Mouse (Mus musculus) layer of hippocampus, postnatal 25 days (tissue): ENCODE results near the gene Tldc2. TPM values are rescaled to one million over a fixed set of nuclear protein-coding genes. Genes with fewer than 3 reads are reported as not detected.

ENCODE experiments used
- DNase-seq, 2 experiments: peaks; one replicate each; pipeline ENCODE4 v3.0.0; 2022; ENCODE audit warnings: mixed read lengths in 2 of 2, low spot score in 1 of 2; ENCODE audit errors: extremely low spot score in 1 of 2
- total RNA-seq, 2 experiments: library from RNA; stranded (reverse); gene quantifications; 2 replicates each; pipeline ENCODE4 v1.2.3; 2021

Tldc2 gene
- total RNA-seq, 2 experiments from 2014 or later = not detected

DNA sequence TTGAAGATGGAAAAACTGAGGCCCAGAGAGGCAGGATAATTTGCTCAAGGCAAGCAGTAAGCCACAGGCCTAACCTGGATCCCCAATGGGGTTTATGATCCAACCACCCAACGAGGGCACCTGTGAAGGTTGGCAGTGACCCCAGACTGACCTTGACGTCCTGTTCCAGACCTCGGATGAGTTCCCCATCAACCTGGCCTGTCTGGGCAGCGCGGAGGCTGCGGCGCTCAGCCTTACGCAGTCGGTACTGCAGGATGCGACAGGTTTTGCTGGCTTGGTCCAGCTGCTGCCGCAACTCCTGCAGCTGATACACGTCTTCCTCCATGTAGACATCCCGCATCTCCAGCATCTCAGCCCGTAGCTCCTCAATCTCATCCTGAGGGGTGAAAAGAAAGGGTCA lies 26.8 kb upstream of the Tldc2 start:
- DNase-seq = no peak

DNA sequence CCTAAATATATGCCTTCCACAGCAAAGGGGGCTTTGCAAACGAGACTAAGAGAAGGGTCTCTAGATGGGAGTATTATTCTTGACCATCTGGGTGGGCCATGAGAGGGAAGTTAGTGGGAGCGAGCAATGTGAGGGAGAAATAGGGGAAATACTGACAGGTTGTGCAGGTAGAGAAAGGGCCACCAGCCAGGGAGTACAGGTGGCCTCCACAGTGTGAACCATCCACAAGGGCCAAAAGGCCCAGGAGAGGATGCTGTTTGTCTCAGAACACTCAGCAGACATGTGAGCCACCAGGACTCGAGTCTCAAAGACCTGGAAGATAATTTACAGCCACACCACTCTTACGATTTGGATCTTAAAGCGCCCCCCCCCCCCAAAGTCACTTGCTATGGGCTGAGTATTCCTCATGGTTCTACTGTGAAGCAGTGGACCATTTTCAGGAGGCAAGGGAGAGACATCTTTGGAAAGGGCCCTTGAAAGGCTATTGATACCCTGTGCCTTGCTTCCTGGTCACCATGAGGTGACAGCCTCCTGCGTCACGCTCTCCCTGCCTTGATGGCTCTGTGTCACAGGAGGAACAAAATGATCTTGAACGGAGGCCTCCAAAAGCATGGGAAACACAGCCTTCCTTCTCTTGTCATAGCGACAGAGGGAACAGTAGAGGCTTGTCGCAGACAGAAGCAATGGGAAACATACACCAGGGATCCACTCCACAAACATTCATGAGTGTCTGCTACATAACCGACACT lies 26.1 kb upstream of the Tldc2 start:
- no peak for DNase-seq

DNA sequence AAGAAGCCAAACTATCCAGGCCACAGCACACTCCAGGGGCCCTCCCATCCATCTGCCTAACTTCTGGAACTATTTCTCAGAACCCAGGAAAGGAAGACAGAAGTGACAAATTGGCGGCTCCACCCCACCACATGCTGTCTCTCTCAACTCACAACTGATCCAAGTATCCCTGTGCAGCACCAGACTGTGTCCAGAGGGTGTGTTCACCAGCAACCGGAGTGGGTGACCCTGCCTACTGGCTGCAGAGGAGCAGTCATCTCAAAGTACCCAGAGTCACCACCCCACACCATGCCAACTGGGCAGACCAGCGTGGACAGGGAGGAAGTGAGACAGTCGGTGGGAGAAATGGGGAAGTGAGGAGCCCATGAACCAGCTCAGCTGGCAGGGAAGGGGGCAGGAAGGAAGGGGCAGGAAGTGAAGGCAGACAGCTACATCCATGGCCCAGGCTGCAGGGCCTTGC lies 23.6 kb upstream of the Tldc2 start:
- no peak for DNase-seq

DNA sequence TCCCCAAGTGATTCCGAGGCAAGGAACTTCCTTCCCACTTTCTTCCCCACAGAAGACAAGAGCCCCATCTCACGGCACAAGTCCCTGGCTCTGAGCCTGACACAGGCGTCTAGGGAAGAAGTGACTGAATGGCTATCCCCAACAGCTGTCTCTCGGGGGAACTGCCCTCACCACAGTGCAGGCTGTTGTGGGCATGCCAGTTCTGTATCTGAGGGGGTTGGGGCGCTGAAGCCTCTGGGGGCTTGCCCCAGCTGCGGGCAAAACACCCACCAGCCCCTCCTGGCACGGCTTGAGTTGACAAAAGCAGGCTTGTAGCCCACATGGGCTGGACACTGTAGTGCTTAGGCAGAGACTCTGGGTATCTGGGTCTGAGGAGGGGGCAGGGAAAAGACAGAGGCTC lies 22.7 kb upstream of the Tldc2 start:
- DNase-seq = no peak

DNA sequence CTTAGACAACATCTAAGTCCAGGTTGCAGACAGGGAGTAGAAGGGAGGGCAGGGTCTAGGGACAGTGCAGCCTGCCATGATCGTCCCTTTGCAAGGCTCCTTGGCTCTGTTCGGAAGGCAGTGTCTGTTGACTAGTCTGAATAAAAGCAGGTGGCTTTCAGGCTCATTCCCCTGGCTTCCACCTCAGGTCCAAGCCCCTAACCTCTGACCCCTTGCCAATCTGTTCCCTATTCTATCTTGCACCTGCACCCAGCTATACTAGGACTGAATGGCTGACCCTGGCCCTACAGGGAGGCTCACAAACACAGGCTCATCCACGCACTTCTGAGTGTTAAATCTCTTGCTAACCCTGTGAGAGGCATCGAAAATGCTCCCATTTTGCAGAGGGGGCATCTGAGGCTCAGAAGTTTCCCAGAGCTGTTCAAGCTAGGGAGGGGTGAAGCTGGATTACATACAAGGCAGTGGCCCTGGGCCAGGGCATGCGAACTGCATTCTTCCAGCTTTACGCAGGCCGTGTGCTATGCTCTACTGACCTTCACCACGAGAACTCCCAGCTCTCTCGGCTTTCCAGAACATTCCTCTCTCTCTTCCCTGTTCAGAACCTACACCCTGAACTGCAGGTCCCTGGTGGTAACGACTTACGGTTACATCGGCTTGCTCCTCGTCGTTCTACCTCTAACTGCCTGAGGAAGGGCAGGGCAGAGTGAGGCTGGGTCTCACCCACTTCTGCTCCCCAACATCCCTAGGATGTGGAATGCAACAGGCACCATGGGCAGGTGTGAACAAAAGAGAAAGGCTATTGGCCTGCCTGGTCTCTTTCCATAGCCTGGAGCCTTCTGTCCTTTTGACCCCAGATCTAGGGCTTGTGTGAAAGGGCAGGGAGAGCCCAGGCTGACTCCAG lies 21.6 kb upstream of the Tldc2 start:
- DNase-seq = no peak

DNA sequence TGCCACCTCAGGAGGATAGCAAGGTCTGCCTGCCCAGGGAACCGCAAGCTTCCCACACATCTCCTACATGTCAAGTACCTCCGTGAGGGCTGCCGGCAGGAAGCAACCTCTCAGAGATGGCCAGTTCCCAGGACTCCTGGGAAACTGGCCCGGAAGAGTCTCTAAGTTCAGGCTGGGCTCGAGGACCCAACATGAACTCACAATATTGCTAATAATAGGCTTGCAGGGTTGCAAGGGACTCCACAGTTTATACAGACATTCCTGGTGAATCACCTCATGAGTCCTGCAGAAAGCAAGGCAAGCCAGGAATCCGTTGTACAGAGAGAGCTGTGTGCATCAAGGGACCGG lies 21.0 kb upstream of the Tldc2 start:
- no peak for DNase-seq

DNA sequence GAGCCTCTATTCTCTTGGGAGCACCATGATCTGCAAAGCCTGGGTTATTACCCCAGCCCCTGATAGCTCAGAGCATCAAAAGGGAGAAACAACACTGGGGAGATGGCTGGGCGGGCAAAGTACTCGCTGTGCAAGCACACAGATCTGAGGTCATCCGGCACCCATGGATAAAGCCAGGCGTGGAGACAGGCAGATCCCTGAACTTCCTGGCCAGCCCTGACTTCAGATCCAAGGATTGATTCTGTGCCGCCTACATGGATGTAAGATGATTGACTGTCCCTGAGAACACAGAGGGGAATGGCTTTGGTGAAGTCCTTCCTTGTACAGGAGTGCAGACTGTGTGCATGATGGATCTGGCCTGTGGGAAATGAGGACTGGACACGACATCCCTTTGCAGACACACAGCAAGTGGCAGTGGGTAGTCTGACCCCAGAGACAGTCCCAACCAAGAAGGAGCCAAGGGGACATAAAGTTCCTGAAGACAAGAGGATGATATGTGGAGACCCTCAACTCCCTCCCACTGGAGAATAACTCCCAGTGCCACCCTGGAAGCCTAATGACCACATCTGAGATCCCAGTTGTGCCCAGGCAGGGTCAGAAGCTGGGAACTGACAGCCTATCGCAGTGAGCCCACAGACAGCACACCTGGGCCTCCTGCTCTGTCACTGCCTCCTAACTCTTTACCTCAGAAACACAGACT lies 20.0 kb upstream of the Tldc2 start:
- no peak for DNase-seq

DNA sequence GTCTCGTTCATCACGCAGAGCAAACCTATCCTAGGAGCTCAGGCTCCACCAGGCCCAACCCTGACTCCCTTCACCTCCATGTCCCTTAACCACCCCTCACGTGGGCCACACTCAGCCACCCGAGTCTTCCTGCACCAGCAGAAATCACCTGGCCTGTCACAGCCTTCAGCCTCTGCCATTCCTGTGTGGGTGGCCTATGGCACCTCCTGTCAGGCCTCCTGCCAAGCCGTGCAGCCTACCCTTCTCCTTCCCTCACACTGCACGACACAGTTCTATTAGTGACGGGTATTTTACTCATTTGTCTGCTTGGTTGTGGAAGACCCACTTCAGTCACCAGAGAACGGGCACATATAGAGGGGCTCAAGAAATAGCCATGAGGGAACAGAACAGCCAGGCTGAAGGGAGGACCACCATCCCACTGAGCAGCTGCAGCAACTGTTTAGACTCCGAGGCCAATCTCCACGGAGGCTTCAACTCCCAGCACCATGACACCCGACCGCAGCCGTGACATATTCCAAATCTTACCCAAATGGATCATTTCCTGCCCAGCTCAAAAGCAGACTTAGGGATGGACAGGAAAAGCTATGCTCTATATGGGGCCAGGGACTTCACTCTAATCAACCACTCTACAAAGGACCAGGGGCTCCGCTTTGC lies 18.0 kb upstream of the Tldc2 start:
- no peak for DNase-seq

DNA sequence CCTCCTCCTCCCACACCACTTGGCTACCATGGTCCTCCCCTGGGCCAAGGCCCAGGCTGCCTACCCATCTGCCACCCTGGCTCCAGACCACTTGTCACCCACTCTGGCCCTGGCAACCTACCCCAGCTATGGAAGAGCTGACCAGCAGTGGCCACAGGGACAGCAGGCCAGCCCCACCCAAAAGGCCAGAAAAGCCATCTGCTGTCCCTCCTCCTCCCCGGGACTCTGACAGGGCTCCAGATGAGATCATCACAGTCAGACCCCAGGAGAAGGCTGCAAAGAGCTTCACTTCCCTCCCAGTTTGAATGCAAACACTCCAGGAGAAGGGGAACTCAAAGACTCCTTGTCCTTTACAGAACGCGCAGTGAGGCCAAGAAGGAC lies 17.5 kb upstream of the Tldc2 start:
- no peak for DNase-seq

DNA sequence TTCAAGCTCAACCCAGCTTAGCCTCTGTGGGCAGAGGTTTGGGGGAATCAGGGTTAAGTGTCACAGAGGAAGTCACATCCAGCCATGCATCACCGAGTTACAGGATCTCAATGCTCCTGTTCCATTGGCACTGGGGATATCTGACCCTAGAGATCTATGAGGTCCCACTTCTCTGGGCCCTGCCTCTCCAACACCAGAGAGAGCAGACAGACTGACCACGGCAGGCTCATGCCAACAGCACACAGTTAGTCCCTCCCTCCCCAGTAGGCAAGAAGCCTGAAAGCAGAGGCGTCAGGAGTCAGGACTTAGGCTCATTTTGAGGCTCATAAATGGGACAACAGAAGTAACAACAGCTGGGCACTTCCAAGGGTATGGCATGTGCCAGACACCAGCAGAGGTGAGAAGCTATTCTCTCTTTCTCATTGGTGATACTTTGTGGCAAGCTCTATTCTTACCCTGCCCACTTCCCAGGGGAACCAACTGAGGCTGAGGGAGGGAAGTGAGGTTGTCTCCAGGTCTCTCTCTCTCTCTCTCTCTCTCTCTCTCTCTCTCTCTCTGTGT lies 17.0 kb upstream of the Tldc2 start:
- no peak for DNase-seq

DNA sequence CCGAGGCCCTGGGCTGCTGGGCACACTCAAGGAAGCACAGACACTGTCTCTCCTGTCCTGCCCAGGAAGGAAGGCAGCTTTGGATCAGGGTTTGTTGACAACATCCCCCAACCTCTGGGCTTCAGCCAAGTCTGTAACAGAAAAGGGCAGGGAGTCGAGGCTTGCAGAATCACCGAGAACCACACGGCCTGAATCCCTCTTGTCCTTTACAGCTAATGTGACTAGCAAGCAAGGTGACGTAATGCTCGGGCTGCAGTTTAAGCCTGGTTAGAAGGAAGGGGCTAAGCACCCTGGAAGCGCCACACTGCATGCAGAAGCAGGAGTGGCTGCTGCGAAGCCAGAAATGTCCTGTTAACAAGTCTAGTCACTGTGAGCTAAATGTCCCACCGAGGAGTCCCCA lies 16.5 kb upstream of the Tldc2 start:
- DNase-seq = no peak

DNA sequence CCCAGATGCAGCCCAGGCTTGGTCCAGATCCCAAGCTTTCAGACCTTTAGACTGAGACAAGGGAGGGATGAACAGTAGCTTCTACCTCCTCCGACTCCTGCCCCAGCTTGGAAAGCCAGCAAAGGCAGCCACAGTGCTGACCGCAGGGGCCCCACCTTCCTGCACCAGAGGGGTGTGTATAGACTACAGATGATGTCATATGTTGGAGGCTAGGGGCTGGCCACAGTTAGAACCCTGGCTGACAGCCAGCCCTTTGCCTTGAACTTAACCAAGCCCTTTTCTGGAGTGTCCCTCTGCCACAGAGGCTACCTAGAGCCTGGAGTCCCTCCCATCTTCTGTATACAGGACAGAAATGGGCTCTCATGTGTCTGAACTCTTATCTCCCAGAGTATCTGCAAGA lies 15.3 kb upstream of the Tldc2 start:
- DNase-seq = no peak

DNA sequence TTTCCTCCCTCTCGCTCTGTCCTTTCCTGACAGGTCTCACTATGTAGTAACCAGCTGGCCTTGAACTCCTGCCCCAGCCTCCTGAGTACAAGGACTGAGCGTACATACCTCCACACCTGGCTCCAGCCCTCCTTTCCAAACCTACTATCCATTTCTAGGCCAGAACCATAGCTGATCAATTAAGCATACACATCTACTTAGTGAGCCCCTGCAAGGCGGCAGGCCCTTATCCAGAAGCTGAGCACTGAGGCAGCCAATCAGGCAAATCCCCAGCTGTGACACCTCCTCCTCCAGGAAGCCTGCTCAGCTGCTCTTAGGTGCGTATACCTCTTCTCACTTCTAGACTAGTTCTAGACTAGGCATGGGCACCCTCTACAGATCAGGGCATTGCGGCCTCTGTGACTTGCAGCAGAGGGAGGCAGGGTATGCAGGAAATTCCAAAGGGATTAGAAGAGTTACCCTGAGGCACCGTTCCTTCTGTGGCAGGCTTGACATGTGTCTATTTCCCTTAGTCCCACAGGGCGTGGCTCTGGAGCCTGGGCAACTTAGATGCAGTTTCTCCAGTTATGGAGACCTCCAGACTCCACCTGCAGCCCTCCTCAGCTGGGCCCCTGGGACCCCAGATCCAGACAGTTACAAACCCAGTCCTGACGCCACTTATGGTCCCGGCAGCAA lies 14.4 kb upstream of the Tldc2 start:
- DNase-seq = no peak

DNA sequence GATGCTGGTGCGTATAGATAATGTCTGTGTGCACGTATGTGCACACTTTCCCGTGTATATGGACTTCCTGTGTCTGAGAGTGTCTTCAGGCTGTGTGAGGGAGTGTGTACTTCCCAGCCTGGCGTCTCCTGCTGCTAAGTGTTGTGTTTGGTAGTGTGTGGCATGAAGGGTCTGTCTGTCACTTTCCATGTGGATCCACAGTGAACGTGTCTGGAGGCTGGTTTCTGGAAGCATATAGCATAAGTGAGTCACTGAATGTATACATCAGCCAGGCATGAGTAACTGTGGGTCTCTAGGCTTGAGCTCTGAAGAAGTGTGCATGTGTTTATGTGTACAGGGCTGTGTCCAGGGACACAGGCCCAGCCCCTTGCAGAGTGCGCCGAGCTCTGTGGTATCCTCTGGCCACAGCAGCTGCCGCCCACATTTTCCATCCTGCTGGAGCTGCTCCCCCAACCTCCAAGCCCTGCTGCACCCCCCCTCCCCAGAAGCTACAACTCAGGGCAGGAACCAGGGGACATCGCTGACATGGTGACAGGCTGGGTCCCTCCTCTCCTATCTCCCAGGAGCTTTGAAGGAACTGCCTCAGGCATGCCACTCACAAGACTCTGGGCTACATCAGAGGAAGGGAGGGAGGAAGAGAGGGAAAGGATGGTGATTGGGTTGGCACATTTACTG lies 13.3 kb upstream of the Tldc2 start:
- DNase-seq = no peak

DNA sequence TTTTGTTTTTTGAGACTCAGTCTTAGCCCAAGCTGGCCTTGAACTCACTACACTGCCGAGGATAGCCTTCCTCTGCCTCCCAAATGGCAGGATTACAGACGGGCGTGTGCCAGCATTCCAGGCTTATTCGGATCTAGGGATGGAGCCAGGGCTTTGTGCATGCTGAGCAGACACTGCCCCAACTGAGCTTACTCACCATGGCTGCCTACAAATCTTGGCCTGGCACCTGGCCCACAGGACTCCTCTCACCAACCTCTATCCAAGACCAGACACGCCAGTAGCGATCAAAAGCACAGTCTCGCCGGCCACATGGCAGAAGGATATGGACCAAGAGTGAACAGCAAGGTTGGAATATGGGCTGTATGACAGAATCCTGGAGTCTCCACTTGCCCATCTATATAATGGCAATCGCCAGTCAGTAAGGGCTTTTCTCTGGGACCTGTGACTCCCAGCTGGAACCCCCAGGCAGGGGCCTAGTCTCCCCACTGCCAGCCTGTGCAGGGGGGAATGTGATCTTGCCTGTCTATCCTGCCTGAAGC lies 12.6 kb upstream of the Tldc2 start:
- DNase-seq = no peak

DNA sequence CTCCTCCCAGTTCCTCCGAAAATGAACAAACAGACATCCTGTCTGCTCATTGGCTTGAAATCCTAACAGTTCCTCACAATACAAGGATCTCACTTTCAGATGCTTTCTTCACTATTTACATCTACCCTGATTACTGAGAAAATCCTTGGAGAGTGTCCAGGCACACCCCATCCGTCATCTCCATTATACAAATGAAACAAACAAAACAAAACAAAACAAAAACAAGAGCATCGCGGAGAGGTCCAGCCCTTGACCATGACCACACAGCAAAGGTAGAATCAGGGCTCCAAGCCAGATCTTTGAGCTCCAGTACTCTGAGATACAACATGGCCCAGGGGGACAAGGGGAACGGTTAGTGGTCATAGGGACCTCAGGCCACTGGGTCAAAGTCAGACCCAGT lies 12.1 kb upstream of the Tldc2 start:
- DNase-seq = no peak

DNA sequence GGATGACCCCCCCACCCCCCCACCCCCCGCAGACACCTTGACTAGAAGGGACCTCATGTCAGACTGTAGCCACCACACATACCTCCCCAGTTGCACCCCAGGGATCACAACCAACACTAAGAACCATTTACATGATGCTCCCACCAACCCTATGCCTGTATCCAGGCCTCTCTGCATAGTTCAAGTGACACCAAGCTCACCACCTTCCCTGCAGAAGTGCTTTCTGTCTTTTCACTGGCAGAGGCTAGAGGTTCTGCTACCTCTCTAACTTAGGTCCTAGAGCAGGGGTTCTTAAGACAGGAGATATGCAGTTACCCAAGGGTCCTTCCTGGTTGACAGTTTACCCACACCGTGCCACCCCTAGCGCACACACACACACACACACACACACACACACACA lies 11.6 kb upstream of the Tldc2 start:
- DNase-seq = no peak

DNA sequence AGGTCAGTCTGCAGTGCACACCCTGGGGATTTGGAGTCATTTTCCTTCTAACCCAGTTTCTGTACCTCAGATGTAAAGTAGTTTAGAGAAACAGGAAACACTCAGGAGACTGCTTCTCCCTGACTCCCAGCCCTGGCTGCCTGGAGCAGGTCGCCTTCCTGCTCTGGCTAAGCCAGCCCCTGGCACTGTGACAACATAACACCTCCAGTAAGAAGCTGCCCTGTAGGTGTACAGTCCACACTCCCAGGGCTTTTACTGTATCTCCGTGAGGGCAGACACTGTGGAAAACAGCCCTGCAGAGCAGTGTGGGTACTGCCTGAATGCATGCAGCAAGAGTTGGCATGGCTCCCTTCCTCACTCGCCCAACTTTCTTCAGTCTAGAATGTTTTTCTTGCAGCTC lies 11.2 kb upstream of the Tldc2 start:
- no peak for DNase-seq

DNA sequence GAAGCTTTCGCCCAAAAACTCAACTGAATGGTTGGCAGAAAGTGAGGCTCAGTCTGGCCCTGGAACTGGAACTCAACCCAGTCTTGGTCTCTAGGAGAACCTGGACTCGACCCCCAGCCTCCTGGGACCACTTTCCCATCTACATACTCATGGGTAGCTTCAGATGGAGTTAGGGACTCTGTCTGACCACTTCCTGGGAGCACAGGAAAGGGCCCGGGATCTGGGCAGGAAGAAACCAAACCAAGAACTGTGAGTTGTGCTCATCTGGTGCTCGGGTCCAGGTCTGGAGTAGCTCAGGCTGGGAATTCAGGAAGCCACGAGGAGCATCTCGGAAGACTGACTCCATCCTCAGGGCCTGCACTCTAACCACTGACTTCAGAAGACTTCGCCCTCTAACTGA lies 10.3 kb upstream of the Tldc2 start:
- DNase-seq = no peak
